Mouse (Mus musculus) thymus, adult 18-20 months (tissue): Measurements from ENCODE around the gene E2f4.

ENCODE experiments used
- DNase-seq, 2 experiments: peaks; one replicate each; pipeline ENCODE4 v3.0.0; 2022; ENCODE audit warnings: mixed read lengths in 2 of 2

The E2f4 gene

DNA sequence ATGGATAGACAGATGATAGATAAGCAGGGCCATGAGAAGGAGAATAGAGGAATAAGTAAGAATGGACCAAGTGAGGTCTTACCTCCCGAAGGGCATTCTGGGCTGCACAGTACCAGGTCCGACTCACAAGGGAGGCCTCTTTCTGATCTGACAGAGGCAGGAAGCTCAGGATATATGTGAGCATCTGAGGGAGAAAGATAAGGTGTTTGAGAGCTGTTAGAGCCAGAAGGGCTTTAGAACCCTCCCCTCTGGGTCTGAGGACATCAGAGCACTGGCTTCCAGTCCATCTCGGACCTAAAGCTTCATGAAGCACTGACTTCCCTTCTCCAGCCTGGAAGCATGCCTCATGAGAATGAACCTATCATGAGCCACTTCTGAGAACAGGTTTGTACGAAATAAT lies 25.7 kb downstream of the E2f4 start:
- no peak for DNase-seq

- DNase-seq = no peak
Measured at GRCm38 (mm10) chr8:105325641-105326093, 28.2 kb downstream of the E2f4 start.

DNA sequence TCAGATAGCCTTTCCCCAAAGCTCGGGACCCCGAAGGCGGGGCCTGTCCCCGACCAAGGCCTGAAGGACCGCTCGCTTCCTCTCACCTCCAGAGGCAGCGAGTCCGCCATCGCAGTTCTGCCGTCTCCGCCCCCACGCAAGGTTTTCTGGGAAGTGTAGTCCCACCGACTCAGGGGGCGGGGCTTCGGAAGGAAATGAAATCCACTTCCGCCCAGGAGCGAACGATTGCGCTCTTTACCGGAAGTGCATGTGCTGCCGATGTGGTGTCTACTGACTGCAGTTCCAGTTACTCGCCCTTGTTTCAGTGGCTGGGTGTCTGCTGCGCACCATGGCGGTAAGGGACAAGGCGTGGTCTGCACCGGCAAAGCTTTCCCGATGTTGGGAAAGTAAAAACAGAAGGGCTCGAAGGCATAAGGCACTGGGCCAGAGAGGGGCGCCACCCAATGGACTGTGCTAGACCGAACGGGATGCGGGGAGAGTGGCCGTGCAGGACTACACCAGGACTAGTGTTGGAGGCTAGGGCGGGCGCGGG lies 28.7 kb downstream of the E2f4 start, which contains the start of the genes Lrrc29 and Tmem208:
Gene Lrrc29, minus strand, starts transcription at position 138 of the 532 bp plus-strand sequence.
Gene Tmem208, plus strand, starts transcription at position 214 of the 532 bp plus-strand sequence.
- peak; percentile 96 to 97 for DNase-seq

DNA sequence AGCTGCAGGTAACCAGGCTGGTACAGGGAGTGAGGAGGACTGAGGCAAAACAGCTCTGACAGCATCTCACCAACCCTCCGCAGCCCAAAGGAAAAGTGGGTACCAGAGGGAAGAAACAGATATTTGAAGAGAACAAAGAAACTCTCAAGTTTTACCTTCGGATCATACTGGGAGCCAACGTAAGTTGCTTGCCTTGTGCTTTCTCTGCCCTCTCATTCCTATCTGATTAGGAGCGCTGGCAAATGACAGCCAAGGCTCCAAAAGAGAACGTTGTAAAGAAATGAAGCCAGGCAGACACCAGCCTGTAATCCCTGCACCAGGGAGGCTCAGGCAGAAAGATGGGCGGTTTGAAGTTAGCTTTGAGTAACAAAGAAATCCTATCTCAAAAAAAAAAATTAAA lies 29.5 kb downstream of the E2f4 start:
- no peak for DNase-seq

DNA sequence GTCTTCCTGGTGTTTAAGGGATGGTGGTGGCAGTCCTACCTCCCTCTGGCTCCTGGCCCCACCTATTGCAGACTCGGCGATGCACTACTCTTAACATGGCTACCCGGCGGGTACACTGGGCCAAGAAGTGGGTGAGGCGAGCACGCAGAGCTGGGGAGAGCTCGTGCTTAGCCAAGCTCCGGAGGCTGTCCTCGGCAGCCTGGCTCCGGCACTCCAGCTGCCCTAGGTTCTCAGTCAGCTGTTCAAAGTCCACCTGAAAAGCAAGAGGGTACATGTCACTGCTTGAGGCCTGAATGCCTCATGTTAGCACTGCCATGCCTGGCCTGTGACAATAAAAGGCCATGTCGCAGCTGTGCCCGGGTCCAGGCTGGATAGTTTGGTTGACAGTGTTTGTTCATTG lies 32.9 kb downstream of the E2f4 start:
- DNase-seq = no peak

GRCm38 (mm10) chr8:105331469-105331868 lies 34.0 kb downstream of the E2f4 start:
- DNase-seq = no peak

DNA sequence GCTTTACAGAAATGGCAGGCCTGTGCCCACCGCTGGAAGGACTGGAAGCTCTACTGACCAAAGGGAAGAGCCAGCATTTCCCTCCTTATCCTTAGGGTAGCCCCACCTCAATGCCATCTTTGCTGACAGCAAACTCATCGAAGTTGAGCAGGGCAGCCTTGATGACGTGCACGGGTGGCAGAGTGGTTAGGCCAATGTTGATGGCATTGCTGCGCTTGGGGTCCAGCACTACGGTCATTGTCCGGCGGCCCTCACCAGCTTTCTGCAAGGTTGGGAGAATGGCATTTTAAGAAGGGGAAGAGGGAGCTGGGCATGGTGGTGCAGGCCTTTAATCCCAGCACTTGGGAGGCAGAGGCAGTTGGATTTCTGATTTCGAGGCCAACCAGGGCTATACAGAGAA lies 34.5 kb downstream of the E2f4 start:
- no peak for DNase-seq

- no peak for DNase-seq
Measured at GRCm38 (mm10) chr8:105332523-105332922, 35.1 kb downstream of the E2f4 start.

DNA sequence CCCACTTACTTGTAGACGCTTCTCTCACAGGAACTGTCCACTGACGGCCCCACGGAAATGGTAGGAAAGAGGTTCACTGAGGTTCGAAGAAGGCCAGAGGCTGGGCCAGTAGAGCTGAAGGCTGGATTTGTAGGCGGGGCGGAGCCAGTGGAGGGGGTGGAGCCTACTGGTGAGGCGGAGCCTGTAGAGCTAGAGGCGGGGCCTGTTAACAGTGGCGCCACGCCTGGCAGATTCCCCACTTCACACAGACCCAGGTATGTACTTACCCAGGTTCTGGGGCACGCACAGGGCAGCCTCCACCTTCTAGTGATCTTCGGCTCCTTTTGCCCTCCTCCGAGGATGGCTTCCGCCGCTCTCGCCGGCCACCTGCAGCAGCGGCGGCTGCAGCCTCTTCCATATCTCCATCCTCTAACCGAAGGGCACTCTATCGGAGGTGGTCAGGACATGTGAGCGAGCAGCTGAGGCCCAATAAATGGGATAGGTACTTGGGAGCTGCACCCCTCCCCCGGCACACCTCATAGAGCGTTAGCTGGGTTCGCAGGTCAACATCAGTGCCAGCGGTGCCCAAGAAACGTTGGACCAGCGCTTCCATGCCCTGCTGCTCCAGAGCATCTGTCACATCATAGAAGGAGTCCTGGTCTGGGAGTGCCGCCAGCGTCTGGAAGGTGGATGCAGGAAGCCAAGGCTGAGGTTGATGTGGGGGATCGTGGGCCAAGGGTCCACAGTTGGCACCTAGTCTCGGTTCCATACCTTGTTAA lies 39.1 kb downstream of the E2f4 start:
- DNase-seq = no peak

DNA sequence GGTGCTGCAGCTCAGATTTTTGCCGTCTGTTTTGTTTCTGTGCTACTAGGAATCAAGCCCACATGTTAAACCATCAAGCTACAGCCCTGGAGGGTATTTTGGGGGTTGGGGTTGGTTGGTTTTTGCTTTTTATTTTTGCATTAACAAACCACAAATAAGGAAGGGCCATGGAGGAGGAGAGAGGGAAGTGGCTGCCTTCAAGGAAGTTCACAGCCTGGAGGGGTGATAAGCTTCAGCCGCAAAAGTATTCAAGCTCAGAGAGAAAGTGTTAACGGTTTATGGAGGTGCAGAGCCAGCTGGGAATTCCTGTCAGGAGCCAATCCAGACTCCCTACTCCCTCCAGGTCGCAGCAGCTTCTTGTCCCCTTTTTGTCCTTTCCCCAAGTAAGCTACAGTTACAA lies 41.5 kb downstream of the E2f4 start:
- DNase-seq = no peak

- DNase-seq = no peak
Measured at GRCm38 (mm10) chr8:105339886-105340635, 42.6 kb downstream of the E2f4 start.

GRCm38 (mm10) chr8:105341399-105341798 lies 43.9 kb downstream of the E2f4 start:
- DNase-seq = no peak

DNA sequence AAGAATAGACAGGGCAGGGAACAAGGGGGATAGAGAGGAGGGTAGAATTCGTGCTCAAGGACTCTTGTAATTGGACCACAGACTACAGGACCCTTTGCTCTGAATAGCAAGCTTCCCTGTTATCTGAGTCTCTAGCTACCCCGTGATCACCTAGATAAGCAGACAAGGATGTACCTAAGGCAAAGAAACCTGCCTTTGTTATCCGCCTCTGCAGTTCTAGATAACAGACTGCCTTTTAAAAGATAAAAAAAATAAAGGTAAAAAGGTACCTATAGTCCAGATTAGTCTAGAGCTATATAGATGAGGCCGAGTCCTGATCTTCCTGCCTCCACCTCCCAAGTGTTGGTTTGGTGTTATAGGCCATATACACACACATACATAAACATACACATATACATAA lies 45.3 kb downstream of the E2f4 start:
- no peak for DNase-seq

DNA sequence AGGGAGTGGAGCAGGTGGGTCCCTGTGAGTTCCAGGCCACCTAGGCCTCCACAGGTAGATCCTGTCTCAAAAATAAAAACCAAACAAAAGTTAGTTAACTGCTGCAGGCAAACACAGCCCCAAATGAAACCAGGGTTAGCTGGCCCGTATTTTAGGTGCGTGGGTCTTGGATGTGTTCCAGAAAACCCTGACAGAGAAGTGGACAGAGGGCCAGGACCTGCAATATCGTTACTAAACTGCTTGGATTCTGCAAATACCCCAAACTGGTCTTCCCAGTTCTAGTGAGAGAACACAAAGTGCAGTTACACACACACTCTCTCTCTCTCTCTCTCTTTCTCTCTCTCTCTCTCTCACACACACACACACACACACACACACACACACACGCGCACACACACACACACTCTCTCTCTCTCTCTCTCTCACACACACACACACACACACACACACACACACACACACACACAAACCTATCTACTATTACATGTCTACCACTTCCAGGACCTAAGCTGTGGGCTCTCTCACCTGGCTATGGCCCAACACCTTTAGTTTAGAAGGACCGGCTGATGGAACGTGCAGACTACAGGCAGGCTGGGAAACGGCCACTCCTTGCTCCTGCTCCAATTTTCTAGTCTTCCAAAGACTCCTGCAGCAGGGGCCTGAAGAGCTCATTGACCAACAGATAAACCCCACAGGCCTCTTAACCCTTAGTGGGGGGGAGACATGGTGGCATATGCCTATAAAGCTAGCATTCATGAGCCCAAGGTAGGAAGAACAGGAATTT lies 46.5 kb downstream of the E2f4 start:
- DNase-seq = no peak

GRCm38 (mm10) chr8:105345061-105345975 lies 47.9 kb downstream of the E2f4 start:
- no peak for DNase-seq

DNA sequence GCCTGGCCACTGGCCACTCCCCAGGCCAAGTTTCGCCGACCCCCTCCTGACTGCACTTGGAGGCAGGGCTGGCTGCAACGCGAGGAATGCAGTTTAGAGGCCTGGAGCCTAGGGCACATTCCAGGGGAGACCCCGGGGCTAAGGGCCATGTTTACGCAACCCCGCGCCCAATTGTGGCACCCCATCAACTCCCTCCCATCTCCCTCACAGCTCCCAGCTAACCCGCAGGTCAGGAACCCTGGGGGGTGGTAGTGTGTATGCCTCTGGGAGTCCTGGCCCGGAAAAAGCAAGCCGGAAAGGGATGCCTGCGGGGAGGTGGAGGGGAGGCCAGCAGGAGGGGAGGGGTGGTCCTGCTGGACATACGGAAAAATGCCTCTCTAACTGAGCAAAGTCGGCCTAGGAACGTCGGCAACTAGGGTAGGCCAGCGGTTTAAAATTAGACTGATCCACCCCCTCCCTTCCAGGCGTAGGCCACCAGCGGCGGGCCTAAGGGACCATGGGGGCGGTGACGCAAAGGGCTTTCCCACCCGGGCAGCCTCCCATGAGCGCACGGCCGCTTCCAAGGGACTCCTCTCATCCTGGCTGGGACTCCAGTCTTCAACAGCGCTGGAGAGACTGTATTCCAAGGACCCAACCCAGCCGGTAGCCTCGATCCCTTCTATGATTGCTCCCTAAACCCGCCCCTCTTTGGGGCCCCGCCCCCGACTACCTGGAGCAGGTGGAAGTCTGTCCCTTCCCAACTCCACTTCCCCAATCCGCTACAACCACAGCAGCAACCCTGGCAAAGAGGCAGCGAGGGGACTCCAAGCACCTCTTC lies 49.4 kb downstream of the E2f4 start:
- peak in 1 of 2 experiments; percentile 49 for DNase-seq

DNA sequence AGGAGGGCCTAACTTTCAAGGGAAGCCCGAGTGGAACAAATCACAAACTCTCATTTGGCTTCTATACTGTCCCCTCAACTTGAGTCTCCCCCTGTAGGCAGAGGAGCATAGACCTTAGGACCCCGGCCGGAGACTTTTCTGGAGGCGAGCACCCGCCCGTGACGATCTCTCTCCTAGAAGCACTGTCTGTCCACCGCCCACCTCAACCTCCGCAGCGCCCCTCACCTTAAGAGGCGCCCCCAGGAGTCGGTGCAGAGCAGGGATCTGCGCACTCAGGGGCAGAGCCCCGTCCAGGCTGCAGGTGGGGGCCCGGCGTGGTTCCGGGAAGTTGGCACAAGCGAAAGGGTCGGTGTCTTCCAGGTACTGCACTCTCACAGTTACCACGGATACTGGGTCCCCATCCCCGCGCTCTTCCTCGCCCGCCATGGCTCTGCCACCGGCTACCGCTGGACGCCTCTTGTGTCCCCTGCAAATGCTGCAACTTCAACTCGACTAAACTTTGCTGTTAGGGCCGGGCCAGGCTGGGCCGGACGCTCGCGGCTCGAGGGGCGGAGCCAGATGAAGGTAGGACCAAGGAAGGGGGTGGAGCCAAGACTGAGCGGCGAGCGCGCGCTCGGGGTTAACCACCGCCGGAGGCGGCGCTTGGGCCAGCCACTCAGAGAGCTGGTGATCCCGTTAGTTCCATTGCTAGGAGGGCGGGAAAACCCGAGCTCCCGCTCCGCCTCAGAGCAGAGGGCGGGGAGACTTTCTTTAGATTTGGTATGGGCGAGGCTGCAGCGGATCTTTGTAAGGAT lies 50.2 kb downstream of the E2f4 start, which contains the start of gene Fhod1:
Gene Fhod1, minus strand, starts transcription at position 526 of the 794 bp plus-strand sequence.
- DNase-seq = peak; percentile 84 to 85

DNA sequence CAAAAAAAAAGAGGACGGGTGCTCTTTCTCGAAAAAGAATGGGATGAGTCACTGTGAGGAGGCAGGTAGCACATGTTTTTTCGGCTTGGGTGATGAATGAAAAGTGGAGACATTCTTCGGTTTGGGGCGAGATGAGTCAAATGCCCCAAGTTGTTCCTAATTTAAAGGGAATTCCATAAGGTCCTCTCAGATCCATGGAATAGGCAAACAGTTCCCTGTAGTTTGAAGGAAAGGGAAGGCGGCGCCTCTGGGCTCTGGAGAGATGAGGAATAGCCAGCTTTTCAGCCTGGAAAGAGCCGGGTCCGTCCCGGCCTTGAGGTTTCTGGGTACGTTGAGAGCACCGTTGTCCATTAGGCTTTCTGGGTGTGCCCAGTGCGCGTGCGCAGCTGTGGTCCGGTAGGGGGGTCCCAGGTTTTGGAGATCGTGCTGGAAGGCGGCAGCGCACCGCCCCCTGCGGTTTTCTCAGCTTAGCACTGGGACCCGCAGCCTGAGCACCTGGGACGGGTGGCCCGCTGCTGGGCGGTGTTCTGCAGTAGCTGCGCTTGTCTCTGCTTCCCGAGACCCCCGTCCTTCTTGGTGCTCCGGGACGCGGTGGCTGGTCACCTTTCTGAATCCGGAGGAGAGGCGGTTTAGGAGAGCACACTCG lies 51.1 kb downstream of the E2f4 start, which contains the start of gene Slc9a5:
Gene Slc9a5, plus strand, starts transcription at position 394 of the 646 bp plus-strand sequence.
- peak; percentile 63 to 67 for DNase-seq

GRCm38 (mm10) chr8:105349096-105349771 lies 51.8 kb downstream of the E2f4 start:
- no peak for DNase-seq
